Mouse (Mus musculus): ENCODE measurements around the gene Myo18a. TPM values are rescaled to one million over a fixed set of nuclear protein-coding genes. Genes with fewer than 3 reads are reported as not detected.

The Myo18a gene
- polyA plus RNA-seq, 1 experiment from 2014 or later = 21.1 TPM

- no peak overlapping the region for H3K4me3 ChIP-seq (ENCODE audit: low read depth, low read length)
- no peak overlapping the region for H3K4me2 ChIP-seq (ENCODE audit: low read length)
- no peaks in the 10 kb centered on the region for H3K36me3 ChIP-seq (ENCODE audit: control insufficient read depth, insufficient read depth, low read length)
- 0 out of 2 replicates have a peak overlapping the region, but pooled peaks have one; percentile 6 for H3K27ac ChIP-seq (ENCODE audit: low read depth)
- no peaks in the 10 kb centered on the region for H3K9me3 ChIP-seq (ENCODE audit: control insufficient read depth, low read length)
- peaks cover 16% of the 10 kb centered on the region for H3K4me1 ChIP-seq (replicated peaks; ENCODE audit: control insufficient read depth, insufficient read depth, low read length)
- DNase-seq (ENCODE audit: low spot score) (no peak), ATAC-seq (replicated peaks; ENCODE audit: low FRiP score, low TSS enrichment, low read depth) (no peak)
- 46% methylated on average over 11 of the region's 11 CpGs for WGBS
- H3K9ac ChIP-seq (ENCODE audit: low read length) = no peak overlapping the region
- H3K27me3 ChIP-seq (replicated peaks; ENCODE audit: control insufficient read depth, insufficient read depth, low read length) = no peaks in the 10 kb centered on the region
Observed at GRCm38 (mm10) chr11:77876760-77877148, 113.7 kb downstream of the Myo18a start.

- no peak overlapping the region for H3K4me2 ChIP-seq (ENCODE audit: low read length)
- ATAC-seq (replicated peaks; ENCODE audit: low FRiP score, low TSS enrichment, low read depth) (0 out of 2 replicates have a peak, but pooled peaks have one; percentile 42), DNase-seq (ENCODE audit: low spot score) (no peak)
- H3K9ac ChIP-seq (ENCODE audit: low read length) = no peak overlapping the region
- no peaks in the 10 kb centered on the region for H3K27me3 ChIP-seq (replicated peaks; ENCODE audit: control insufficient read depth, insufficient read depth, low read length)
- WGBS = 39% methylated on average over 10 of the region's 10 CpGs
- H3K9me3 ChIP-seq (ENCODE audit: control insufficient read depth, low read length) = no peaks in the 10 kb centered on the region
- no peaks in the 10 kb centered on the region for H3K36me3 ChIP-seq (ENCODE audit: control insufficient read depth, insufficient read depth, low read length)
- no peak overlapping the region for H3K27ac ChIP-seq (ENCODE audit: low read depth)
- peaks cover 32% of the 10 kb centered on the region for H3K4me1 ChIP-seq (replicated peaks; ENCODE audit: control insufficient read depth, insufficient read depth, low read length)
- no peak overlapping the region for H3K4me3 ChIP-seq (ENCODE audit: low read depth, low read length)
Observed at GRCm38 (mm10) chr11:77884524-77885245, 121.6 kb downstream of the Myo18a start.

GRCm38 (mm10) chr11:77885246-77885575 lies 122.2 kb downstream of the Myo18a start:
- no peaks in the 10 kb centered on the region for H3K36me3 ChIP-seq (ENCODE audit: control insufficient read depth, insufficient read depth, low read length)
- H3K4me1 ChIP-seq (replicated peaks; ENCODE audit: control insufficient read depth, insufficient read depth, low read length) = peaks cover 32% of the 10 kb centered on the region
- no peaks in the 10 kb centered on the region for H3K27me3 ChIP-seq (replicated peaks; ENCODE audit: control insufficient read depth, insufficient read depth, low read length)
- H3K27ac ChIP-seq (ENCODE audit: low read depth) = no peak overlapping the region
- no peak overlapping the region for H3K4me2 ChIP-seq (ENCODE audit: low read length)
- ATAC-seq (replicated peaks; ENCODE audit: low FRiP score, low TSS enrichment, low read depth) (no peak), DNase-seq (ENCODE audit: low spot score) (no peak)
- 35% methylated on average over 8 of the region's 8 CpGs for WGBS
- H3K9ac ChIP-seq (ENCODE audit: low read length) = no peak overlapping the region
- H3K4me3 ChIP-seq (ENCODE audit: low read depth, low read length) = no peak overlapping the region
- H3K9me3 ChIP-seq (ENCODE audit: control insufficient read depth, low read length) = no peaks in the 10 kb centered on the region

- Histone ChIP-seq H3K9ac (ENCODE audit: low read length) (no peak overlapping the region), H3K36me3 (ENCODE audit: control insufficient read depth, insufficient read depth, low read length) (no peaks in the 10 kb centered on the region), H3K27ac (ENCODE audit: low read depth) (no peak overlapping the region), H3K4me2 (ENCODE audit: low read length) (peak overlapping the region; percentile 27), H3K4me3 (ENCODE audit: low read depth, low read length) (no peak overlapping the region), H3K27me3 (replicated peaks; ENCODE audit: control insufficient read depth, insufficient read depth, low read length) (no peaks in the 10 kb centered on the region), H3K4me1 (replicated peaks; ENCODE audit: control insufficient read depth, insufficient read depth, low read length) (peaks cover 32% of the 10 kb centered on the region), H3K9me3 (ENCODE audit: control insufficient read depth, low read length) (no peaks in the 10 kb centered on the region)
- DNase-seq (ENCODE audit: low spot score) (no peak), ATAC-seq (replicated peaks; ENCODE audit: low FRiP score, low TSS enrichment, low read depth) (0 out of 2 replicates have a peak, but pooled peaks have one; percentile 51)
- 27% methylated on average over 17 of the region's 17 CpGs for WGBS
Observed at GRCm38 (mm10) chr11:77887373-77887960, 124.4 kb downstream of the Myo18a start.

GRCm38 (mm10) chr11:77888846-77889245 lies 125.8 kb downstream of the Myo18a start:
- peaks cover 43% of the 10 kb centered on the region for H3K4me1 ChIP-seq (replicated peaks; ENCODE audit: control insufficient read depth, insufficient read depth, low read length)
- no peak overlapping the region for H3K4me3 ChIP-seq (ENCODE audit: low read depth, low read length)
- no peaks in the 10 kb centered on the region for H3K9me3 ChIP-seq (ENCODE audit: control insufficient read depth, low read length)
- H3K36me3 ChIP-seq (ENCODE audit: control insufficient read depth, insufficient read depth, low read length) = no peaks in the 10 kb centered on the region
- no peak overlapping the region for H3K27ac ChIP-seq (ENCODE audit: low read depth)
- H3K4me2 ChIP-seq (ENCODE audit: low read length) = no peak overlapping the region
- 84% methylated on average over 5 of the region's 5 CpGs for WGBS
- no peaks in the 10 kb centered on the region for H3K27me3 ChIP-seq (replicated peaks; ENCODE audit: control insufficient read depth, insufficient read depth, low read length)
- DNase-seq (ENCODE audit: low spot score) (no peak), ATAC-seq (replicated peaks; ENCODE audit: low FRiP score, low TSS enrichment, low read depth) (no peak)
- no peak overlapping the region for H3K9ac ChIP-seq (ENCODE audit: low read length)

GRCm38 (mm10) chr11:77889484-77889883 lies 126.4 kb downstream of the Myo18a start:
- H3K4me3 ChIP-seq (ENCODE audit: low read depth, low read length) = no peak overlapping the region
- H3K36me3 ChIP-seq (ENCODE audit: control insufficient read depth, insufficient read depth, low read length) = no peaks in the 10 kb centered on the region
- no peaks in the 10 kb centered on the region for H3K27me3 ChIP-seq (replicated peaks; ENCODE audit: control insufficient read depth, insufficient read depth, low read length)
- H3K4me2 ChIP-seq (ENCODE audit: low read length) = no peak overlapping the region
- no peak for DNase-seq (ENCODE audit: low spot score)
- no peaks in the 10 kb centered on the region for H3K9me3 ChIP-seq (ENCODE audit: control insufficient read depth, low read length)
- peaks cover 40% of the 10 kb centered on the region for H3K4me1 ChIP-seq (replicated peaks; ENCODE audit: control insufficient read depth, insufficient read depth, low read length)
- 9% methylated on average over 1 of the region's 2 CpGs for WGBS
- ATAC-seq (replicated peaks; ENCODE audit: low FRiP score, low TSS enrichment, low read depth) = no peak
- no peak overlapping the region for H3K27ac ChIP-seq (ENCODE audit: low read depth)
- no peak overlapping the region for H3K9ac ChIP-seq (ENCODE audit: low read length)

GRCm38 (mm10) chr11:77890648-77891258 lies 127.7 kb downstream of the Myo18a start:
- H3K4me3 ChIP-seq (ENCODE audit: low read depth, low read length) = no peak overlapping the region
- ATAC-seq (replicated peaks; ENCODE audit: low FRiP score, low TSS enrichment, low read depth) (no peak), DNase-seq (ENCODE audit: low spot score) (no peak)
- no peak overlapping the region for H3K9ac ChIP-seq (ENCODE audit: low read length)
- WGBS = 82% methylated on average over 2 of the region's 2 CpGs
- H3K27me3 ChIP-seq (replicated peaks; ENCODE audit: control insufficient read depth, insufficient read depth, low read length) = peaks cover under 1% of the 10 kb centered on the region; the same call in 1 of the 2 replicates
- peaks cover 30% of the 10 kb centered on the region for H3K4me1 ChIP-seq (replicated peaks; ENCODE audit: control insufficient read depth, insufficient read depth, low read length)
- no peaks in the 10 kb centered on the region for H3K9me3 ChIP-seq (ENCODE audit: control insufficient read depth, low read length)
- H3K36me3 ChIP-seq (ENCODE audit: control insufficient read depth, insufficient read depth, low read length) = no peaks in the 10 kb centered on the region
- no peak overlapping the region for H3K27ac ChIP-seq (ENCODE audit: low read depth)
- no peak overlapping the region for H3K4me2 ChIP-seq (ENCODE audit: low read length)

- no peak overlapping the region for H3K9ac ChIP-seq (ENCODE audit: low read length)
- no peak overlapping the region for H3K4me2 ChIP-seq (ENCODE audit: low read length)
- H3K4me3 ChIP-seq (ENCODE audit: low read depth, low read length) = no peak overlapping the region
- H3K27me3 ChIP-seq (replicated peaks; ENCODE audit: control insufficient read depth, insufficient read depth, low read length) = peaks cover 15% of the 10 kb centered on the region; the same call in 1 of the 2 replicates
- no peaks in the 10 kb centered on the region for H3K36me3 ChIP-seq (ENCODE audit: control insufficient read depth, insufficient read depth, low read length)
- WGBS = 20% methylated on average over 5 of the region's 5 CpGs
- no peaks in the 10 kb centered on the region for H3K9me3 ChIP-seq (ENCODE audit: control insufficient read depth, low read length)
- H3K27ac ChIP-seq (ENCODE audit: low read depth) = no peak overlapping the region
- no peak for DNase-seq (ENCODE audit: low spot score)
- H3K4me1 ChIP-seq (replicated peaks; ENCODE audit: control insufficient read depth, insufficient read depth, low read length) = peaks cover 19% of the 10 kb centered on the region
- ATAC-seq (replicated peaks; ENCODE audit: low FRiP score, low TSS enrichment, low read depth) = no peak
Observed at GRCm38 (mm10) chr11:77892883-77893282, 129.8 kb downstream of the Myo18a start.

All from intestine, embryonic 14.5 days (tissue).